Mouse (Mus musculus) urinary bladder, postnatal 36 days (tissue): ENCODE measurements around the gene Gnat3.
"Not testable (repeated sequence)": the region's sequence is repeated elsewhere in the genome, so short reads cannot be mapped to it uniquely, and the experiment has no call there.

Source experiments
- DNase-seq, 2 experiments: peaks; one replicate each; pipeline ENCODE4 v3.0.0; 2022; ENCODE audit warnings: low spot score in 2 of 2, mixed read lengths in 1 of 2

The Gnat3 gene

GRCm38 (mm10) chr5:17962249-17962648 lies at the start of gene Gnat3:
Gene Gnat3 (plus strand): TSS chr5:17962549.
- DNase-seq = no peak

- no peak for DNase-seq
Measured at GRCm38 (mm10) chr5:17918966-17919365, 43.4 kb upstream of the Gnat3 start.

- DNase-seq = no peak
Measured at GRCm38 (mm10) chr5:17923648-17924047, 38.7 kb upstream of the Gnat3 start.

- peak in 1 of 2 experiments; percentile 7 for DNase-seq
Measured at GRCm38 (mm10) chr5:17924085-17924518, 38.2 kb upstream of the Gnat3 start.

GRCm38 (mm10) chr5:17928471-17928870 lies 33.9 kb upstream of the Gnat3 start:
- no peak for DNase-seq

GRCm38 (mm10) chr5:17929006-17929567 lies 33.3 kb upstream of the Gnat3 start:
- DNase-seq = no peak

GRCm38 (mm10) chr5:17931588-17931987 lies 30.8 kb upstream of the Gnat3 start:
- not testable (repeated sequence) for DNase-seq

GRCm38 (mm10) chr5:17934501-17934900 lies 27.8 kb upstream of the Gnat3 start:
- DNase-seq = no peak

GRCm38 (mm10) chr5:17938170-17938939 lies 24.0 kb upstream of the Gnat3 start:
- no peak for DNase-seq

- DNase-seq = no peak
Measured at GRCm38 (mm10) chr5:17956468-17956867, 5.9 kb upstream of the Gnat3 start.

GRCm38 (mm10) chr5:17969704-17970390 lies 7.5 kb downstream of the Gnat3 start:
- no peak for DNase-seq

GRCm38 (mm10) chr5:17970391-17970730 lies 8.0 kb downstream of the Gnat3 start:
- no peak for DNase-seq

- no peak for DNase-seq
Measured at GRCm38 (mm10) chr5:17980501-17981121, 18.3 kb downstream of the Gnat3 start.

GRCm38 (mm10) chr5:17982770-17983169 lies 20.4 kb downstream of the Gnat3 start:
- no peak for DNase-seq

- DNase-seq = no peak
Measured at GRCm38 (mm10) chr5:17984522-17984921, 22.2 kb downstream of the Gnat3 start.

- DNase-seq = no peak
Measured at GRCm38 (mm10) chr5:17986611-17987010, 24.3 kb downstream of the Gnat3 start.

GRCm38 (mm10) chr5:17990618-17991017 lies 28.3 kb downstream of the Gnat3 start:
- DNase-seq = no peak

- no peak for DNase-seq
Measured at GRCm38 (mm10) chr5:17999570-17999969, 37.2 kb downstream of the Gnat3 start.

- DNase-seq = no peak
Measured at GRCm38 (mm10) chr5:18000185-18000584, 37.8 kb downstream of the Gnat3 start.

GRCm38 (mm10) chr5:18001646-18002045 lies 39.3 kb downstream of the Gnat3 start:
- DNase-seq = no peak

- DNase-seq = no peak
Measured at GRCm38 (mm10) chr5:18003675-18004074, 41.3 kb downstream of the Gnat3 start.

- no peak for DNase-seq
Measured at GRCm38 (mm10) chr5:18004824-18005611, 42.7 kb downstream of the Gnat3 start.
